Mouse (Mus musculus): ENCODE results near the gene Peg3. TPM values are rescaled to one million over a fixed set of nuclear protein-coding genes. Genes with fewer than 3 reads are reported as not detected.
"Not testable (repeated sequence)": the region's sequence is repeated elsewhere in the genome, so short reads cannot be mapped to it uniquely, and the experiment has no call there.

Peg3 gene
- 0.09 TPM in 1 of 2 replicates, not detected in the other for total RNA-seq (2015)
- under 0.01 TPM in 1 of 2 replicates, not detected in the other for total RNA-seq (2017)

GRCm38 (mm10) chr7:6730241-6730640 is at the start of gene Peg3, which contains the start of gene Usp29:
Gene Peg3, minus strand, starts transcription at chr7:6730431.
Gene Usp29, plus strand, starts transcription at chr7:6730578.
- ATAC-seq (ENCODE audit: poor library complexity, severe bottlenecking), result no peak

GRCm38 (mm10) chr7:6779172-6779571 is 48.9 kb upstream of the Peg3 start:
- no peak for ATAC-seq (ENCODE audit: poor library complexity, severe bottlenecking)

DNA sequence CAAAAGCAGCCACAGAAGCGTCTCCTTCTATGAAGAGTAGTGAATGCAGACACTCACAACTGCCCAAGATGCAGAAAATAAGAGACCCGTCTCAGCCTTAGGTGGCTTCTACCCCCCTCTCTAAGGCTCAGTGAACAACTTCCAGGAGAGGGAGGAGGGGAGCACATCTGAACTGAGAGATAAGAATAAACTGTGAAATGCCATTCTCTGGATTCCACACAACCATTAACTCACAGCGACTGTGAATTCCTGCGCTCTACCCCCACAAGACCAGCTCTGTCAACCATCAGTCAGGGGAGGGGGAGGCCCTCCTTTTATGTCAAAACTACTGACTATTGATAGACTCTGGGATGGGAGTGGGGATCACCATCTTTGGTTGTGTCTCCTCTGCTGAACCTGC is 47.5 kb upstream of the Peg3 start:
- ATAC-seq (ENCODE audit: poor library complexity, severe bottlenecking), result no peak

GRCm38 (mm10) chr7:6777107-6777506 is 46.9 kb upstream of the Peg3 start:
- ATAC-seq (ENCODE audit: poor library complexity, severe bottlenecking), result no peak

DNA sequence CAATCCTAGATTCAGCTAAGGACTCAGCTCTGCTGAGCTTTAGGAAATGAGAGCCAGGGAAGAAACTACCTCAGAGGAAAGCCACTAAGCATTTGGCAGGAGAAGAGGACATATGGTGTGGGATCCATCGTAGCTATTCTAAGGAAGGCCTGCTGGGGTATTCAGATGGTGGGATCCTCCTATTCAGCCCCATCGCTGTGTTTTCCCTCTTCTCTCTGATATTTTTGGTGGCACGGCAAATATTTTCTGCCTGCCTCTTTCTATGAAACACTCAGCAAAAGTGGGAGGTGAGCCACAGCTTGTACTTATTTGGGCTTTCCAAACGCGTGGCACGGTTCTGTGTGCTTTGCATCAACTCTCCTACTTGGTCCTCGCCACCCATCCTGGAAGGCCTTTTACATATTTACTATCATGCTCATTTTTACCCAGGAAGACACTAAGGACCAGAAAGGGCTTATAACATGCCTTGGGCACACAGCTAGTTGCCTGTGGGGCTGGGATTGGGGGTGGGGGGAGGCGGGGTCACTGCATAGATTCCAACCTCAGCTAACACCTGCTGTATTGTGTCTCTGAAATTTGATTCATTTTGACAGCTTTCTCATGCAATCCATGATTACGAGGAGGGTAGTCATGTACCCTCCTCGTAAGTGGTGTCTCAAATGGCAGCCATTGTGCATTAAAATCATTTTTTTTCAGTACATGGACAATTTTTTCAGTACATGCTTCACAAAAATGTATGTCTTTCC is 46.3 kb upstream of the Peg3 start:
- no peak for ATAC-seq (ENCODE audit: poor library complexity, severe bottlenecking)

DNA sequence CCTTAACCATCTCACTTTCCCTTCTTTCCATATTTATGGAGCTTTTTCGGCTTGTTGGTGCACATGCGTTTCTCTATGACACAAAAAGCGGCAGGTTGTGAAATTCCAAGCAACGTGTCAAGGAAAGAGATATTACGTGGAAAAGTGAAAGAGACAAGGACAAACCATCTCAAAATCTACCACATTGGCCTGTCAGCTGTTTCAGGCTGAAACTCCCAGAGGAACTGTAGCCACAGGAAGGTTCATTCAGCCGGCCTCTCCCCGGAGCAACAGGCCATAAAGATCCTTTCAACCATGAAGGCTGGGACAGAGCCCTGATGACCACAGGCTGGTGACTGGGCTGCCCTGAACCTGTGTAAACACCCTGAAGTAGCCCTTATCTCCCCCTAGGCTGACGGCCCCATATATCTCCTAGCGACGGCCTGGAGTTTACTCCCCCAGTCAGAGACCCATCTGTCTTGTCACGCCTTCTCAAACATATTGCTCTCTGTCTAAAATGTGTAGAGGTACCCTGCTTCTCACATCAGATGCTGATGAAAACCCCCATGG is 43.7 kb upstream of the Peg3 start:
- not testable (repeated sequence) for ATAC-seq (ENCODE audit: poor library complexity, severe bottlenecking)

- ATAC-seq (ENCODE audit: poor library complexity, severe bottlenecking), result no peak
Measured at GRCm38 (mm10) chr7:6770286-6770685, 40.1 kb upstream of the Peg3 start.

GRCm38 (mm10) chr7:6765240-6765639 is 35.0 kb upstream of the Peg3 start:
- no peak for ATAC-seq (ENCODE audit: poor library complexity, severe bottlenecking)

DNA sequence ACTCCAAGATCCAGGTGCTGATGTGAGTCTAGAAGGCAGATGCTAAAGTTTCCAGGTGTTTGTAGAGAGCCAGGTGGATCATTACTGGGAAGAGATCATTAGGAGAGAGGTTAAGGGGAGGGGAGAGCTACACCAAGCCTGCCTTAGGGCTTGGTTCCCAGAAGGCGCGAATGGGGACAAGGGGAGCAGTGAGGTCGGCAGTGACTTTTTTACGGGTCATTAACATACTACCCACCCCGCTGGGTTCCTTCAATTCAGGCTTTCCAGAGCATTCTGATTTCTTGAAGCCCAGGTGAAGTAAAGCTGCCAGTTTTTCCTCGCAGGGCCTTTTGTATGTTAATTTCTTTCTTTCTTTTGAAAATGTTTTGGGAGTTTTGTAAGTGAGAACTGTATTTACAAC is 29.9 kb upstream of the Peg3 start:
- no peak for ATAC-seq (ENCODE audit: poor library complexity, severe bottlenecking)

DNA sequence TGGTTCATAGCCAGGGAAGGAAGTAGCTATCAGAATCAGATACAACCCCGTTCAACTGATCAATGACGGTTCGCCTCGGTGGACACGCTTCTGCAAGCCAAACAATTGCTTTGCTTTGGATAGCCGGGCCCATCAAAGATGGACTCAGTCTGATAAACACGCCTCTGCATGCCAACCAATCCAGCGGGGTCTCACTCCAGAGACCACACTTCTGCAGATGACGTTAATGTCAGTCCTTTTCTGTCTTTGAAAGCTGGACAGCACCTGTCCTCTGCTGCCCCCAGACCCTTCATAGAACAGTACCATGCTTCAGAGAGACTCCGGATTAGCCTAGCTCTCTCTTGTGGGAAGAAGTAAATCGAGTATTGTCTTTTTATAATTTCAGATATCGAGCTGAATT is 29.5 kb upstream of the Peg3 start:
- no peak for ATAC-seq (ENCODE audit: poor library complexity, severe bottlenecking)

- ATAC-seq (ENCODE audit: poor library complexity, severe bottlenecking), result no peak
Measured at GRCm38 (mm10) chr7:6756777-6757291, 26.6 kb upstream of the Peg3 start.

- no peak for ATAC-seq (ENCODE audit: poor library complexity, severe bottlenecking)
Measured at GRCm38 (mm10) chr7:6753440-6753839, 23.2 kb upstream of the Peg3 start.

DNA sequence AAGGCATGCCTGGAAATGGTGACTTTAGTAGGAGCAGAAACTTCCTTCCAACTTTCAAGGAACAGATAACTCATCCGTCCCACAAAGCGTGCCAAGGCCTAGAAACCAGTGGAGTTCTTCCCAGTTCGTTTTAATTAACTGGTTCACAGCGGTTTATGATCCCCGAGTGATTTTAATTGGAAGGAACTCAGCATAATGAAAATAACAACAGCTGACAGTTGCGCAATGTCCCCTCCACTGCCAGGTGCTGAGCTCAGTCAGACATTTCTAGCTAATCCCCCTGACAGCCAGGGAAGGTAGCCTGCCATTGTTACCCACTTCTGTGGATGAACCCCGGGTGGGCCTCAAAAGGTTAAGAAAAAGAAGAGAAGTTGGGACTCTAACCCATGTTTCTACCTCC is 19.0 kb upstream of the Peg3 start:
- ATAC-seq (ENCODE audit: poor library complexity, severe bottlenecking), result no peak

- no peak for ATAC-seq (ENCODE audit: poor library complexity, severe bottlenecking)
Measured at GRCm38 (mm10) chr7:6744281-6744904, 14.2 kb upstream of the Peg3 start.

GRCm38 (mm10) chr7:6736060-6736459 is 5.8 kb upstream of the Peg3 start:
- no peak for ATAC-seq (ENCODE audit: poor library complexity, severe bottlenecking)

GRCm38 (mm10) chr7:6731930-6732329 is 1.7 kb upstream of the Peg3 start:
- no peak for ATAC-seq (ENCODE audit: poor library complexity, severe bottlenecking)

DNA sequence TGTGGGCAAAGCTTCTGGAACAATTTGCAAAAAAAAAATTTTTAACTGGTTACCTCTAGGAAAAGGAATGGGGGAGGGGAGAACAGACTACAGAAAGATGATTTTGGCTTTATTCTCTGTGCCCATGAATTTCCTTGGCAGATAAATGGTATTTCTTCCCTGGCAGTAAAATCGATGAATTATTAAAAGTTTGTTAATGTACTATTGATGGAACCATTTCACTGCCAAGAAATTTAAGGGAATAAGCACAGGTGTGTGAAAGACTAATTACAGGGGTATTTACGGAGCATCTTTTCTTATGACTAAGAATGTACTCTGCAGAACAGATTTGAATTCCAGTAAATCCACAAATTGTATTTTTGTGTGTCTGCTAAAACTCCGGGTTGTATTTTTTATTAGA is 1.1 kb upstream of the Peg3 start:
- ATAC-seq (ENCODE audit: poor library complexity, severe bottlenecking), result no peak

DNA sequence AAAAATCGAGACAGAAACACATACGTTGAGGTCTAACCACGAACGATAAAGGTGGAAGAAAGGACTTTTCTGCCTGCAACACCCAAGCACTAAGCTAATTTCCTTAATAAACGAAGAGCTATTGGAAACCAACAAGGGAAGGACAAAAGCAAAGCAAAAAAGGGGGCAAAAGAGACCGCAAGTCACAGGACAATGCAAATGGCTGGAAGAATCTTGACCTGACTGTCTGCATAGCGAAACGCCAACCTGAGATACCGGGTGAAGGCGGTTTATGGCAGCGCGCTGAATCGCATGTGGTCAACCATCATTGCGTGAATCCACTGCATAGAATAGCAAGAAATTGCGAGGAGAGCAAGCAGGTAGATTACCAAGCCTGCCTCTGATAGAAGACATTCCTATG is 570 bp upstream of the Peg3 start:
- no peak for ATAC-seq (ENCODE audit: poor library complexity, severe bottlenecking)

DNA sequence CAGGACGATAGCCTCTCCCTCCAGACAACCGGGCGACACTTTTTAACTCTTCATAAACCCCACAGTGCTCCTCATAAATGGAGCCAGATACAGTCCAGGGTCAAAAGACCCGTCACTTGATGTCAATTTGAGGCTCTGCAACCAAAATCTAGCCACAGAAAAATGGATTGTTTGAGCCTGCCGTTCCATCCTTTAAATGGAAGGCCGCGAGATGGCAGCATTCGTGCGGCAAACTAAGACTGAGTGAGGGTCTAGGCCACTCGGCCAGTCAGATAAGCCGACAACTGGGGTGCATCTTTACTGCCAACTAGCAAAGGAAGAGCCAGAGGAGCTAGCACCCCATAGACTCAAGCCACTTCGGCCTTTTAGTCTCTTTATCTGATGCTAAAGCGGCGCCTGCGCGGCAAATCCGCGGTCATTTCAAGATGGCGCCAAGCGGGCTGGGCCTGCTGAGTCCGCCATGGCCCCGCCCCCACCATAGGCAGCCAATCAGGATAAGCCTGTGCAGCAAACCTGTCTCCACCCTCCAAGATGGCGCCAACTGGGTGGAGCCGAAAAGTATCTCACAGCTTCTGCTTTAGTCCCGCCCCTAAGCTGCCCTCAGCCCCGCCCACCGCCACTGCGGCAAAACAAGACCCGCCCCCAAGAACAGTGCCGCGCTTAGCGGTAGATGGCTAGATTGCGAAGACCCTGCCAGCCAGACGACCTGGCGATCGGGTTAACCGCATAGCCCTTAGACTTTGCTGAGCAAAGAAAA is 992 bp downstream of the Peg3 start:
- peak; percentile 40 for ATAC-seq (ENCODE audit: poor library complexity, severe bottlenecking)

DNA sequence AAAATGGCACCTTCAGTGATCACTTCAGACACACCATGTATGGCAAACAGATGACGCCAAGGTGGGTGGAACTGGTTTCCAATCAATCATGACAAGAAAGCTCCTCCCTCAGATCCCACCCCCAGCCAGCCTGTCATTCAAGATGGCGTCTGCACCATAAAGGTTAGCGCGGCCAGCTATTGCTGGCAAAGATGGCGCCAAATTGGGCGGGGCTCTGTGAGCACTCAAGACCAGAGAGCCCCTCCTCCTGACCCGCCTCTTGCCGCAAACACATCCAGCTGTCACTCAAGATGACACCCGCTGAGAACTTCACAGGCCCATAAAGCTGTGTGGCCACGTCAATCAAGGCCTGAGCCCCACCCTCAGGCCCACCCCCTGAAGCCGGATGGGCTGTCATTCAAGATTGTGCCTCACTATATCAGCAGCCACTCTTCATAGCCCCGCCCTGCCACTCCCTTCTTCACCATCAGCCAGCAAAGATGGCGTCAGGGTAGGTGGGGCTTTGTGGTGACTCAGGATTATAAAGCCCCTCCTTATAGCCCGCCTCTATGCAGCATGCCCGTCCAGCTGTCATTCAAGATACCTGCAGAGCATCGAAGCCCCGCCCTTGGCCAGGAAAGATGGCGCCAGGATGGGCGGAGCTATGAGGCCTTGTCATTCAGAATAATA is 1.8 kb downstream of the Peg3 start:
- no peak for ATAC-seq (ENCODE audit: poor library complexity, severe bottlenecking)

Data from megakaryocyte, adult 5-6 weeks (primary cell).